Mouse (Mus musculus) heart, postnatal 0 days (tissue): Measurements from ENCODE around the gene Sh3rf1.

Source experiments
- CTCF ChIP-seq: IDR thresholded peaks from 2 replicates; pipeline ENCODE4 v1.5.1; 2016; ENCODE audit warnings: antibody characterized with exemption, control low read depth, low read depth
- EP300 ChIP-seq: IDR thresholded peaks from 2 replicates; pipeline ENCODE4 v1.6.1; 2016; ENCODE audit warnings: antibody characterized with exemption, low read depth

DNA sequence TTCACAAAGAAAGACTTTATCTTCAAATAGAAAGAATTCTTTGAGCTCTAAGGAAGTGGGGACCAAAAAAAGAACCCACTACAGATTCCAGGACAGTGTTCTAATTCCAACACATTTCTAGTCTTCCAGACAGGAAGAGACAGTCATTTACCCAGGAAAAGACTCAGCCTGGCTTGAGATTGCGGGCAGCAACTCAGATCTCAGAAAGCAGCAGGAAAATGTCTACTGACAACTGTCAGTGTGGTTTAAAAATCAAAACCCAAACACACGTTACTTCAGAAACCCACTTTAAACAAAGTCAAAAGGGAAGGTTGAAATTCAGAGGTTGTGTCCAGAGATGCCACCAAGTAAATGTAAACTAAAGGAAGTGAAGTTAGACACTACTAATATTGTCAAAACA is 16.8 kb upstream of the Sh3rf1 start:
- TF ChIP-seq CTCF (no peak), EP300 (no peak)
